Mouse (Mus musculus) lung, adult 2 months (tissue): ENCODE measurements around the gene Fxyd2.

ENCODE experiments used
- CTCF ChIP-seq: fragments of 200-500 bp; IDR thresholded peaks from 2 replicates; pipeline ENCODE4 v1.5.1; 2011; ENCODE audit warnings: mild to moderate bottlenecking, low read length, control low read depth; ENCODE audit not compliant: insufficient read depth
- POLR2A ChIP-seq: fragments of 200-500 bp; IDR thresholded peaks from 2 replicates; pipeline ENCODE4 v1.6.1; 2011; ENCODE audit warnings: low read depth, mild to moderate bottlenecking, control low read depth, low read length, borderline replicate concordance; ENCODE audit errors: extremely low read depth

DNA sequence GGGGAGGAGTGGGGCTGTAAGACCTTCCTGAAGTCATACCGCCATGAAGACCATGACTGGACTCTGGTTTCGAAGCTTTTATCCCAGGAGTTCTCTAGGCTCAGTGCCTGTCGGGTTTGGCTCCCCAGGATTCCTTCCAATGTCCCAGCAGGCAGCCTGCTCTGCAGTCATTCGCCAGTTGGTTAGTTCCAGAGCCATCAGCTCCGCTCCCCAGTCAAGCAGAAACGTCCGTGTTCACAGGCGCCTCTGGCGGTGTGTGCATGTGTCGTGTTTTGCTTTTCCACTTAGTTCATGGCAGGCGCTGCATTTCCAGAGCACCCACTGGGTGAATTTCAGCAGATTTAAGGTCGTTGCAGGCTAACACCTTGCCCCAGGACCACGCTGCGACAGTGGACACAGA lies 58.9 kb downstream of the Fxyd2 start:
- TF ChIP-seq CTCF (no peak), POLR2A (no peak)
